Mouse (Mus musculus): Measurements from ENCODE around the gene Zfp81. TPM values are rescaled to one million over a fixed set of nuclear protein-coding genes. Genes with fewer than 3 reads are reported as not detected.
"Not testable (repeated sequence)": the region's sequence is repeated elsewhere in the genome, so short reads cannot be mapped to it uniquely, and the experiment has no call there.

Zfp81 gene
- total and polyA plus RNA-seq, 3 experiments, result 0.35 to 30.3 (median 14.5) TPM

- peaks cover 2% of the 10 kb centered on the region for H3K36me3 ChIP-seq (replicated peaks)
- ATAC-seq (ENCODE audit: extremely low read depth, insufficient number of reproducible peaks, low FRiP score, poor library complexity, severe bottlenecking) (no peak; the same call in 1 of the 2 replicates), DNase-seq (ENCODE audit: low spot score) (no peak)
- H3K9me3 ChIP-seq (replicated peaks), result peaks cover 7% of the 10 kb centered on the region; the same call in 1 of the 2 replicates
- no peaks in the 10 kb centered on the region for H3K27me3 ChIP-seq (ENCODE audit: insufficient read depth, low read length)
- TF ChIP-seq GATA1 (IDR thresholded peaks at IDR 0.05; ENCODE audit: borderline replicate concordance, low read length) (no peak), POLR2AphosphoS5 (IDR thresholded peaks at IDR 0.05; ENCODE audit: insufficient replicate concordance, low read depth, low read length) (no peak), TAL1 (conservative IDR thresholded peaks at IDR 0.05; ENCODE audit: low read depth, low read length) (no peak), CTCF (IDR thresholded peaks at IDR 0.05; ENCODE audit: low read depth, low read length) (no peak), GATA2 (IDR thresholded peaks at IDR 0.05; ENCODE audit: borderline replicate concordance, low read depth, low read length) (no peak)
- H3K4me1 ChIP-seq (ENCODE audit: insufficient read depth, low read depth, low read length), result peaks cover 11% of the 10 kb centered on the region
- H3K4me3 ChIP-seq (ENCODE audit: low read depth, low read length), result no peak overlapping the region
Observed at GRCm38 (mm10) chr17:33352981-33353380, 5.7 kb downstream of the Zfp81 start.

DNA sequence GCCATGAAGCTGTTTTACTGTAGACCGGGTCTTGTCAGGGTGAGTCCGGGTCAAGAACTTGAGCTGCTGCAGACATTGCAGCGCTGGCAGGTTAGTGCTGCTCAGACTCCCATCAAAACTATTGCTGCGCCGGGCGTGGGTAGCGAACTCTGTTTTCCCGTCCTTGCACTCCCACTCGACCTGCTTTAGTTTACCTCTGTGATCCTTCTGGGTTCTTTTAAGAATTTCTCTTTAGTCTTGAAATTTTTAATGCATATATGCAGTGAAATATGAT, 68.9 kb downstream of the Zfp81 start:
- not testable (repeated sequence) for H3K27me3 ChIP-seq (ENCODE audit: insufficient read depth, low read length); H3K36me3 ChIP-seq (replicated peaks); H3K4me1 ChIP-seq (ENCODE audit: insufficient read depth, low read depth, low read length); H3K9me3 ChIP-seq (replicated peaks); DNase-seq (ENCODE audit: low spot score); H3K4me3 ChIP-seq (ENCODE audit: low read depth, low read length); ATAC-seq (ENCODE audit: extremely low read depth, insufficient number of reproducible peaks, low FRiP score, poor library complexity, severe bottlenecking)

- not testable (repeated sequence) for H3K9me3 ChIP-seq (replicated peaks); H3K4me1 ChIP-seq (ENCODE audit: insufficient read depth, low read depth, low read length); H3K36me3 ChIP-seq (replicated peaks); H3K27me3 ChIP-seq (ENCODE audit: insufficient read depth, low read length); DNase-seq (ENCODE audit: low spot score)
- ATAC-seq (ENCODE audit: extremely low read depth, insufficient number of reproducible peaks, low FRiP score, poor library complexity, severe bottlenecking), result peak; percentile 100
- H3K4me3 ChIP-seq (ENCODE audit: low read depth, low read length), result peak within 1 kb of the TSS; percentile 49; the same call in 1 of the 2 replicates
Observed at GRCm38 (mm10) chr17:33289039-33289875, 69.4 kb downstream of the Zfp81 start, which contains the start of gene Zfp955b. TSS of gene Zfp955b (plus strand) at chr17:33289544.

Other genes with a start within 250 kb of the Zfp81 start
- not detected in 2 replicates for gene Morc2b, start 219.2 kb downstream of the Zfp81 start, total RNA-seq (2014; fragmentation: Nextera tagmentation)
- 0.12 and 0.22 TPM in 2 replicates for gene Morc2b, start 219.2 kb downstream of the Zfp81 start, total RNA-seq (2017)
- gene Morc2b, start 219.2 kb downstream of the Zfp81 start, polyA plus RNA-seq (2012), result not detected in 2 replicates
- gene Olfr55, start 190.4 kb downstream of the Zfp81 start, total RNA-seq (2014; fragmentation: Nextera tagmentation), result not detected in 2 replicates
- 0.17 and 0.44 TPM in 2 replicates for gene Olfr55, start 190.4 kb downstream of the Zfp81 start, total RNA-seq (2017)
- gene Olfr55, start 190.4 kb downstream of the Zfp81 start, polyA plus RNA-seq (2012), result not detected in 2 replicates
- gene Olfr239, start 167.6 kb downstream of the Zfp81 start, total RNA-seq (2014; fragmentation: Nextera tagmentation), result not detected in 2 replicates
- gene Olfr239, start 167.6 kb downstream of the Zfp81 start, total RNA-seq (2017), result not detected in 2 replicates
- gene Olfr239, start 167.6 kb downstream of the Zfp81 start, polyA plus RNA-seq (2012), result not detected in 2 replicates
- gene Olfr1564, start 137.2 kb downstream of the Zfp81 start, total RNA-seq (2014; fragmentation: Nextera tagmentation), result not detected in 2 replicates
- under 0.01 and 0.06 TPM in 2 replicates for gene Olfr1564, start 137.2 kb downstream of the Zfp81 start, total RNA-seq (2017)
- gene Olfr1564, start 137.2 kb downstream of the Zfp81 start, polyA plus RNA-seq (2012), result not detected in 2 replicates
- gene Zfp955a, start 103.7 kb downstream of the Zfp81 start, total RNA-seq (2014; fragmentation: Nextera tagmentation), result 29.0 and 30.5 TPM in 2 replicates
- gene Zfp955a, start 103.7 kb downstream of the Zfp81 start, total RNA-seq (2017), result 24.6 and 26.8 TPM in 2 replicates
- 0.37 and 0.50 TPM in 2 replicates for gene Zfp955a, start 103.7 kb downstream of the Zfp81 start, polyA plus RNA-seq (2012)
- not detected in 2 replicates for gene Olfr63, start 94.2 kb downstream of the Zfp81 start, total RNA-seq (2014; fragmentation: Nextera tagmentation)
- 0.06 and 0.11 TPM in 2 replicates for gene Olfr63, start 94.2 kb downstream of the Zfp81 start, total RNA-seq (2017)
- not detected in 2 replicates for gene Olfr63, start 94.2 kb downstream of the Zfp81 start, polyA plus RNA-seq (2012)
- 17.8 and 18.1 TPM in 2 replicates for gene Zfp955b, start 69.3 kb downstream of the Zfp81 start, total RNA-seq (2014; fragmentation: Nextera tagmentation)
- gene Zfp955b, start 69.3 kb downstream of the Zfp81 start, total RNA-seq (2017), result 14.3 and 17.8 TPM in 2 replicates
- gene Zfp955b, start 69.3 kb downstream of the Zfp81 start, polyA plus RNA-seq (2012), result 0.44 and 0.62 TPM in 2 replicates
- 58.9 and 65.6 TPM in 2 replicates for gene Zfp101, start 35.8 kb upstream of the Zfp81 start, total RNA-seq (2014; fragmentation: Nextera tagmentation)
- 68.2 and 97.1 TPM in 2 replicates for gene Zfp101, start 35.8 kb upstream of the Zfp81 start, total RNA-seq (2017)
- gene Zfp101, start 35.8 kb upstream of the Zfp81 start, polyA plus RNA-seq (2012), result 0.55 and 0.87 TPM in 2 replicates
- not detected in 2 replicates for gene Actl9, start 74.0 kb upstream of the Zfp81 start, total RNA-seq (2014; fragmentation: Nextera tagmentation)
- 0.11 TPM in 1 of 2 replicates, not detected in the other for gene Actl9, start 74.0 kb upstream of the Zfp81 start, total RNA-seq (2017)
- not detected in 2 replicates for gene Actl9, start 74.0 kb upstream of the Zfp81 start, polyA plus RNA-seq (2012)
- 2.0 and 4.5 TPM in 2 replicates for gene Adamts10, start 165.3 kb upstream of the Zfp81 start, total RNA-seq (2014; fragmentation: Nextera tagmentation)
- 3.4 and 4.0 TPM in 2 replicates for gene Adamts10, start 165.3 kb upstream of the Zfp81 start, total RNA-seq (2017)
- 2.8 and 3.5 TPM in 2 replicates for gene Adamts10, start 165.3 kb upstream of the Zfp81 start, polyA plus RNA-seq (2012)
- 0.44 and 0.90 TPM in 2 replicates for gene Myo1f, start 196.8 kb upstream of the Zfp81 start, total RNA-seq (2014; fragmentation: Nextera tagmentation)
- gene Myo1f, start 196.8 kb upstream of the Zfp81 start, total RNA-seq (2017), result 2.1 and 2.8 TPM in 2 replicates
- gene Myo1f, start 196.8 kb upstream of the Zfp81 start, polyA plus RNA-seq (2012), result 0.17 and 0.19 TPM in 2 replicates

Measured in G1E (cell line).